Mouse (Mus musculus): Measurements from ENCODE around the gene Cbfa2t2. TPM values are rescaled to one million over a fixed set of nuclear protein-coding genes. Genes with fewer than 3 reads are reported as not detected.

The Cbfa2t2 gene
- total and polyA plus RNA-seq, 2 experiments: 4.3 to 7.3 TPM

DNA sequence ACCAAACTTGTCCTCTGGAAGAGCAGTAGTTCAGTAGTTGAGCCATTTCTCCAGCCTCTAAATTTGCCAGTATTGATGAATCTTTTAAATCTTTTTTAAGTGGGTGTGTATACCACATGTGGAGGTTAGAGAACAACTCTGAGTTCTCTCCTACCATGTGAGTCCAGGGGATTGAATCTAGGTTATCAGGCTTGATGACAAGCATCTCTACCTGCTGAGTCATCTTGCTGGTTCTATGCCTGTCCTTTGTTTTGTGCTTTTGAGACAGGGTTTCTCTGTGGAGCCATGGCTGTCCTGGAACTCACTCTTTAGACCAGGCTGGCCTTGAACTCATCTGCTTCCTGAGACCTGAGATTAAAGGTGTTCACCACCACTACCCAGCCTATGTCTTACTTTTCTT lies 12.4 kb downstream of the Cbfa2t2 start:
- no peak overlapping the region for H3K27ac ChIP-seq (replicated peaks; ENCODE audit: insufficient read depth, low read depth, low read length)
- no peaks in the 10 kb centered on the region; the same call in 1 of the 2 replicates for H3K36me3 ChIP-seq (ENCODE audit: control insufficient read depth, insufficient read depth, low read length)
- no peak for TF ChIP-seq CTCF (IDR thresholded peaks at IDR 0.05; ENCODE audit: low read depth, low read length)
- TF ChIP-seq POLR2A (IDR thresholded peaks at IDR 0.05; ENCODE audit: extremely low read depth, insufficient read depth, low read length): no peak
- DNase-seq (ENCODE audit: extremely low read depth, low read depth, low spot score): no peak
- peaks cover 28% of the 10 kb centered on the region; the same call in 1 of the 2 replicates for H3K79me2 ChIP-seq (ENCODE audit: control insufficient read depth, insufficient read depth, low read length)
- no peaks in the 10 kb centered on the region for H3K27me3 ChIP-seq (ENCODE audit: control insufficient read depth, insufficient read depth, low read length)
- no peaks in the 10 kb centered on the region; the same call in 1 of the 2 replicates for H3K4me1 ChIP-seq (ENCODE audit: control insufficient read depth, insufficient read depth, low read length)
- H3K4me3 ChIP-seq (ENCODE audit: insufficient read depth, low read depth, low read length): no peak overlapping the region
- no peak overlapping the region for H3K9ac ChIP-seq (ENCODE audit: low read depth, low read length)

DNA sequence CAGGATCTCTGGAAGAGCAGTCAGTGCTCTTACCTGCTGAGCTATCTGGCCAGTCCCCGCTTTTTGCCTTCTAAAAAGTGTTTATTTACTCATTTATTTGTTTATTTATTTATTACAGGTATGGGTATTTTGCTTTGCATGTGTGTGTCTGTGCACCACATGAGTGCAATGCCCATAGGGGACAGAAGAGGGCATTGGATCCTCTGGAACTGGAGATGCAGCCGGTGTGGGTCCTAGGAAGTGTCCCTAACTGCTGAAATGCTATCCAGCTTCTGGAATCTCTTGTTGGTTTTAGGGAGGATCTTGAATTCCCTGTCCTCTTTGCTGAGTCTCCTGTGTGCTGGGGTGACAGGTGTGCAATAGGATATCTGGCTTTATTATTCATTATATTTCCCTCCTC lies 16.7 kb downstream of the Cbfa2t2 start:
- Histone ChIP-seq H3K9ac (ENCODE audit: low read depth, low read length) (no peak overlapping the region), H3K36me3 (ENCODE audit: control insufficient read depth, insufficient read depth, low read length) (no peaks in the 10 kb centered on the region), H3K27me3 (ENCODE audit: control insufficient read depth, insufficient read depth, low read length) (no peaks in the 10 kb centered on the region), H3K79me2 (ENCODE audit: control insufficient read depth, insufficient read depth, low read length) (peaks cover 42% of the 10 kb centered on the region; the same call in 1 of the 2 replicates), H3K4me3 (ENCODE audit: insufficient read depth, low read depth, low read length) (no peak overlapping the region), H3K4me1 (ENCODE audit: control insufficient read depth, insufficient read depth, low read length) (no peaks in the 10 kb centered on the region; the same call in 1 of the 2 replicates), H3K27ac (replicated peaks; ENCODE audit: insufficient read depth, low read depth, low read length) (no peak overlapping the region)
- WGBS: 98% methylated on average over 2 of the region's 2 CpGs
- DNase-seq (ENCODE audit: extremely low read depth, low read depth, low spot score): no peak
- TF ChIP-seq CTCF (IDR thresholded peaks at IDR 0.05; ENCODE audit: low read depth, low read length): no peak; the same call in 1 of the 2 replicates
- no peak for TF ChIP-seq POLR2A (IDR thresholded peaks at IDR 0.05; ENCODE audit: extremely low read depth, insufficient read depth, low read length)

- Histone ChIP-seq H3K9ac (ENCODE audit: low read depth, low read length) (no peak overlapping the region), H3K4me1 (ENCODE audit: control insufficient read depth, insufficient read depth, low read length) (no peaks in the 10 kb centered on the region), H3K36me3 (ENCODE audit: control insufficient read depth, insufficient read depth, low read length) (no peaks in the 10 kb centered on the region), H3K79me2 (ENCODE audit: control insufficient read depth, insufficient read depth, low read length) (peaks cover 38% of the 10 kb centered on the region; the same call in 1 of the 2 replicates), H3K27me3 (ENCODE audit: control insufficient read depth, insufficient read depth, low read length) (no peaks in the 10 kb centered on the region), H3K27ac (replicated peaks; ENCODE audit: insufficient read depth, low read depth, low read length) (no peak overlapping the region), H3K4me3 (ENCODE audit: insufficient read depth, low read depth, low read length) (no peak overlapping the region)
- no peak for DNase-seq (ENCODE audit: extremely low read depth, low read depth, low spot score)
- 67% methylated on average over 1 of the region's 1 CpGs for WGBS
- no peak for TF ChIP-seq CTCF (IDR thresholded peaks at IDR 0.05; ENCODE audit: low read depth, low read length)
- TF ChIP-seq POLR2A (IDR thresholded peaks at IDR 0.05; ENCODE audit: extremely low read depth, insufficient read depth, low read length): no peak
These were observed 17.8 kb downstream of the Cbfa2t2 start for GRCm38 (mm10) chr2:154454099-154454498.

- 95% methylated on average over 3 of the region's 3 CpGs for WGBS
- Histone ChIP-seq H3K36me3 (ENCODE audit: control insufficient read depth, insufficient read depth, low read length) (no peaks in the 10 kb centered on the region), H3K27ac (replicated peaks; ENCODE audit: insufficient read depth, low read depth, low read length) (no peak overlapping the region), H3K9ac (ENCODE audit: low read depth, low read length) (no peak overlapping the region), H3K27me3 (ENCODE audit: control insufficient read depth, insufficient read depth, low read length) (no peaks in the 10 kb centered on the region), H3K4me3 (ENCODE audit: insufficient read depth, low read depth, low read length) (no peak overlapping the region), H3K79me2 (ENCODE audit: control insufficient read depth, insufficient read depth, low read length) (peaks cover 38% of the 10 kb centered on the region; the same call in 1 of the 2 replicates), H3K4me1 (ENCODE audit: control insufficient read depth, insufficient read depth, low read length) (no peaks in the 10 kb centered on the region; the same call in 1 of the 2 replicates)
- DNase-seq (ENCODE audit: extremely low read depth, low read depth, low spot score): no peak
- TF ChIP-seq POLR2A (IDR thresholded peaks at IDR 0.05; ENCODE audit: extremely low read depth, insufficient read depth, low read length) (no peak), CTCF (IDR thresholded peaks at IDR 0.05; ENCODE audit: low read depth, low read length) (no peak)
These were observed 18.3 kb downstream of the Cbfa2t2 start for GRCm38 (mm10) chr2:154454605-154455004.

- no peaks in the 10 kb centered on the region for H3K27me3 ChIP-seq (ENCODE audit: control insufficient read depth, insufficient read depth, low read length)
- no peak overlapping the region for H3K27ac ChIP-seq (replicated peaks; ENCODE audit: insufficient read depth, low read depth, low read length)
- H3K9ac ChIP-seq (ENCODE audit: low read depth, low read length): no peak overlapping the region
- peak; percentile 34 for DNase-seq (ENCODE audit: extremely low read depth, low read depth, low spot score)
- TF ChIP-seq CTCF (IDR thresholded peaks at IDR 0.05; ENCODE audit: low read depth, low read length) (no peak), POLR2A (IDR thresholded peaks at IDR 0.05; ENCODE audit: extremely low read depth, insufficient read depth, low read length) (no peak)
- H3K4me1 ChIP-seq (ENCODE audit: control insufficient read depth, insufficient read depth, low read length): peaks cover 2% of the 10 kb centered on the region; the same call in 1 of the 2 replicates
- H3K79me2 ChIP-seq (ENCODE audit: control insufficient read depth, insufficient read depth, low read length): peaks cover 39% of the 10 kb centered on the region; the same call in 1 of the 2 replicates
- H3K4me3 ChIP-seq (ENCODE audit: insufficient read depth, low read depth, low read length): no peak overlapping the region
- no peaks in the 10 kb centered on the region for H3K36me3 ChIP-seq (ENCODE audit: control insufficient read depth, insufficient read depth, low read length)
- 37% methylated on average over 5 of the region's 5 CpGs for WGBS
These were observed 19.5 kb downstream of the Cbfa2t2 start for GRCm38 (mm10) chr2:154455776-154456175.

GRCm38 (mm10) chr2:154456621-154457020 lies 20.3 kb downstream of the Cbfa2t2 start:
- Histone ChIP-seq H3K4me1 (ENCODE audit: control insufficient read depth, insufficient read depth, low read length) (peaks cover 2% of the 10 kb centered on the region; the same call in 1 of the 2 replicates), H3K27ac (replicated peaks; ENCODE audit: insufficient read depth, low read depth, low read length) (no peak overlapping the region), H3K79me2 (ENCODE audit: control insufficient read depth, insufficient read depth, low read length) (peaks cover 34% of the 10 kb centered on the region; the same call in 1 of the 2 replicates), H3K27me3 (ENCODE audit: control insufficient read depth, insufficient read depth, low read length) (no peaks in the 10 kb centered on the region), H3K36me3 (ENCODE audit: control insufficient read depth, insufficient read depth, low read length) (no peaks in the 10 kb centered on the region), H3K9ac (ENCODE audit: low read depth, low read length) (no peak overlapping the region), H3K4me3 (ENCODE audit: insufficient read depth, low read depth, low read length) (no peak overlapping the region)
- no peak for DNase-seq (ENCODE audit: extremely low read depth, low read depth, low spot score)
- no peak for TF ChIP-seq POLR2A (IDR thresholded peaks at IDR 0.05; ENCODE audit: extremely low read depth, insufficient read depth, low read length)
- no peak for TF ChIP-seq CTCF (IDR thresholded peaks at IDR 0.05; ENCODE audit: low read depth, low read length)

Measured in liver, adult 2 months (tissue).